Mouse (Mus musculus): ENCODE data around the gene Bri3bp.

GRCm38 (mm10) chr5:125403481-125404465, 37.6 kb upstream of the Bri3bp start:
- TF ChIP-seq CTCF (IDR thresholded peaks at IDR 0.05; ENCODE audit: borderline replicate concordance, extremely low read depth, insufficient read depth, insufficient read length): no peak
- TF ChIP-seq POLR2A (IDR thresholded peaks at IDR 0.05; ENCODE audit: borderline replicate concordance, extremely low read depth, insufficient read depth, insufficient read length, poor library complexity, severe bottlenecking): no peak

Measured in brain, embryonic 14.5 days (tissue).